Mouse (Mus musculus): ENCODE data around the gene Yipf6.
A peak's percentile ranks its signal among the peaks of the same experiment; 100 is the strongest.
"Not testable (repeated sequence)": the region's sequence is repeated elsewhere in the genome, so short reads cannot be mapped to it uniquely, and the experiment has no call there.

Gene Yipf6

DNA sequence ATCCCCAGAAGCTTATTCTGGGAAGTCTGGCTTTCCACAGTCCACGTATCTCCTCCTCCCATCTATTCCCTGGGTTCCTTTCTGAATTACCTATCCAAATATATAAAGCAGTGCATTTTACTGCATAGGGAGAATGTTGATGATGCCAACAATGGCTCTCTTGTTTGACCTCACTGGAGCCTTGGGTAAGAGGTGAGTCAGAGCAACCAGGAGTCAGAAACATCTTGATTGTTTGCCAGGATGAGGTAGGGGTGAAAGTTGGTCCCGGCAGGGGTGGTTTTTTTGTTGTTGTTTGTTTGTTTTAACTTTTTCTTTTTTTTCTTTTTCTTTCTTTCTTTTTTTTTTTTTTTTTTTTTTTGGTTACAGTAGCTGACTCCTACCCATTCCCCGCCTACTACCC lies at the start of gene Yipf6:
TSS of gene Yipf6 (plus strand) at position 216 of the 400 bp plus-strand sequence.
- no peak for DNase-seq (ENCODE audit: low spot score in 2 of 2)

DNA sequence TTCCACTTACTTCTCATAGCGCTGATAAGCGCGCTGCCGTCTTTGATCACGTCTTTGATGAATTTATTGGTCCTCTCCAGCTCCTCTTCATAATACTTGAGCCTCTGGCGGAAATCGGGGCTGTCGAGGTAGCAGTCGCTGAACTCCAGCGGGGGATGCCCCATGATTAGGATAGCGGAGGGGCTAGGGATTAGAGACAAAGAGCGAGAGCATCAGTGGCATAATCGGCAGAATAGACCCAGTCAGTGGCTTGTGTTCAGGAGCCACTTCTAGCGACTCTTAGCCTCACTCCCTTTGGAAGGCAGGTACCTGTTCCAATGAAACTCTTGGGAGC lies 46.1 kb upstream of the Yipf6 start:
- DNase-seq (ENCODE audit: low spot score in 2 of 2): no peak

DNA sequence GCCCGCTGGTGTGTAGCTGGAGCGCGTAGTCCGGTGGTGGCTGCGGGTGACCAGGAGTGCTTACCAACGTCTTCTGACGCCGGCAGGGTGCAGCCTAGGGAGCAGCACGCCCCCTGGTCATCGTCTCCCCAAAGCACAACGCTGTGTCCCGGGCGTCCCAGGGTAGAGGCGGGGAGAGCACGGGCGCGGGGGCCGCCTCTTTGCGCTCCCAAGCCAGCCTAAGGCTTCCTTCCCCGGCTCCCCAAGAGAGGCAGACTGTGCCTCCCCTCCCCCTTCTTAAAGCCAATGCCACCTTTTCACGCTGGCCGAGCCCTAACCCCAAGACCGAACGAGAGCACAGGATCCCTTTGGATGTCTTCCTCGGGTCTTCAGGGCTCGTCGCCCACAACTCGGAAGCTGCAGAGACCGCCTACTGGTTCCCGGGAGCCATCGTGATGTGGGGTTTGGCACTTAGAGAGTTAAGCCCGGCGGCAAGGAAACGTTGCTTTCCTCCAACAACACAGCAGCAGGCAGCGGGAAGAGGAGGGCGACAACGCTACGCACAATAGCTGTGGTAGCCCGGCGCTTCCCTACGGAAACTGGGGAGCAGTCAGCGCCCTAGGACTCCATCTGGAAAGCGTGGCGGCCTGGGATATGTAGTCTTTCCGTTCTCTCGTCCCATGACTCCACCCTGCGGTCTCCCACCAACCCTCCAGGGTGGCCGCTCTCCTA lies 45.6 kb upstream of the Yipf6 start, which contains the start of gene Ophn1:
TSS of gene Ophn1 (minus strand) at position 620 of the 711 bp plus-strand sequence.
- peak; percentile 0 to 1 for DNase-seq (ENCODE audit: low spot score in 2 of 2)

DNA sequence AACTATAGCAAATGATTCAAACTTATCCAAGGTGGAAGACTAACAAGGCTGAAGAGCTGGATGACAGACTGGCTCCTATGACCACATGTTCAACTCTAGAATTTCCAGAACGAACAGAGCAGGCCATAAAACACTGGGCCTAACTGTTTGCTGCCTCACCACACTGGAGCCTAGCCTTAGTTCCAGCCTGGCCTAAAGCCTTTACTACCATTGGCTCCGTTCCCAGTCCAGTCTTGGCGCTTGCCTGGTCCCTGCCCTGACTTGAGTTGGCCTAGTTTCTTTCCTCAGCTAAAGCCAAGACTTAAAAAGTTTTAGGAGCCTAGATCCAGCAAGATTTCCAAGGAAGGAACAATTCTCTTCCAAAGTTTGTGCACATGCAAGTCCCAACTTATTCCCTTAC lies 37.8 kb upstream of the Yipf6 start:
- DNase-seq (ENCODE audit: low spot score in 2 of 2): no peak

DNA sequence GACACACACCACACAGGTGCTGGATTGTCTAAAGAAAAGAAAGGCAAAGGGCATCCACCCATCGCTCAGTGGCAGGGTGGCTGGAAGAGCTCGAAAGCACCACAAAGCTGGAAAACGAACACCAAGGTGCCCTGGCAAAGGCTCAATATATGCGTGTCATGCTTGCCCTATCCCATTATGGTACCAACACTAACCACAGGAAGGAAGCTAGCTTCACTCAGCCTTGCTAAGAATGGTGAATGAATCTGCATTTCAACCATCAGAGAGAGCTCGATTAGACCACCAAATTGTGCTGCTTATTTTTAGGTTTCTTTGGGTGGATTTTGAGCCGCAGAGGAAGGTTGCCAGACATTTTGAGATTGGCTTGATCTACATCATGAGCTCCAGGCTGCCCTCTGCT lies 31.9 kb upstream of the Yipf6 start:
- DNase-seq (ENCODE audit: low spot score in 2 of 2): no peak

DNA sequence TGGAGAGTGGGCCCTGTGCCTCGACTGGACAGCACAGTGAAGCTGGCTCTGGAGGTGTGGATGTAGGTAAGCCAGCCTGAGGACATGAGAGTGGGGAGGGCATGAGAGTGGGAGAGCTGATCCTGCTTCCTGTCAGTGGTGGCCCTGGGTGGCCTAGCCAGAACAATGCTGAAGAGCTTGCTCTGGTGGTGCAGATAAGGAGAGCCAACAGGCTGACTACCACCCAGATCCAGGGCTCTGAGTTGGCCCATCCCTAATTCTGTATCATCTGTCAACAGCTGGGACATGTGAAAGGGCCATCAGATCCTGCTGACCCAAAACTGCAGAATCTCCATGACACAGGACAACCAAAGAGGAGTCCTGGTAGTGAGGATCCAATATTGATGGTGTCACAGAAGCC lies 27.2 kb upstream of the Yipf6 start:
- peak in 1 of 2 experiments; percentile 17 for DNase-seq (ENCODE audit: low spot score in 2 of 2)

DNA sequence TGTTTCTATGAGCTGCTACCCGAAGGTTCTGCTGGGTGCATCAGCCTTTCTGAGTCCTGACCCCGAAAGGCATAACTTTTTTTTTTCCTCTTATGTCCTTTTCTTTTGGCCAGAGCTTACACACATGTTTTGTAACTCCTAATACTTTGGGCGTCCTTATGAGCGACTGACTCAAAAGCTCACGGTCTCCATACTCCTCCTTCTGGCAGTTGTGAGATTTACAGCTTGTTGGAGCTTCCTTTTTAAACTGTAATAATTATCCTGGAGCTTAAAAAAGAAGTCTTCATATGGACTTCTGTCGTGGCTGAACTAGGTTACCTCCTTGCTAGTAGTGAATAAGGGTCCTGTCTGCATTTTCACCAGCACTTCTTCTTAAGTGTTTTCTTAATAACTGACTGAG lies 16.7 kb upstream of the Yipf6 start:
- DNase-seq (ENCODE audit: low spot score in 2 of 2): peak in 1 of 2 experiments; percentile 2

DNA sequence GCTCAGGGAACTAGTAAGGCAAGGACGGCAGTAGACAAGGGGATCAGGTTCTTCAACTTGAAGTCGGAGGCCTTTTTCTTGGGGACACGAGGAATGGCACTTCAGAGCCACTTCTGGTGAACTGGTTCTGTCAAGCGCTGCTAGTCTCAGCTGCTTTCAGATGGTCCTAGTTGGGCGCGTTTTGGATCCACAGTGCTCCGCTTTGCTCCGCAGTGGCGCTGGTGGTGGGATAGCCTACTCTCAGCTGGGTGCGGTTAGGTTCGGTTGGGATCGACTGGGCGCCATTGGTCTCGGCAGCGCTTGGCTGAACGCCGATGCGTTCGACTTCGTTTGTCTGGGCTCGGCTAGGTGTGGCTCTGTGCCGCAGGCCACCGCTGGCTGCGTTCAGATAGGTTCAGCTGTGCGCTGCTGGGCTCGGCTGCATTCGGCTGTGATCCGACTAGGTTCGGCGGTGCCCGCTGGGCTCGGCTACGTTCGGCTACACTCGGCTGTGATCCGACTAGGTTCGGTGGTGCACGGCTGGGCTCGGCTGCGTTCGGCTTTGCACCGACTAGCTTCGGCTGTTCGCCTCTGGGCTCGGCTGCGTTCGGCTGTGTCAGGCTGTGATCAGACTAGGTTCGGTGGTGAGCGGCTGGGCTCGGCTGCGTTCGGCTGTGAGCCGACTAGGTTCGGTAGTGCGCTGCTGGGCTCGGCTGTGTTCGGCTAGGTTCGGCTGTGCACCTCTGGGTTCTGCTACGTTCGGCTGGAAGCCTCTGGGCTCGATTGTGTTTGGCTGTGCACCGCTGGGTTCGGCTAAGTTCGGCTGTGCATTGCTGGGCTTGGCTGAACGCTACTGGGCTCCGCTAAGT lies 815 bp downstream of the Yipf6 start:
- peak; percentile 84 to 87 for DNase-seq (ENCODE audit: low spot score in 2 of 2)

DNA sequence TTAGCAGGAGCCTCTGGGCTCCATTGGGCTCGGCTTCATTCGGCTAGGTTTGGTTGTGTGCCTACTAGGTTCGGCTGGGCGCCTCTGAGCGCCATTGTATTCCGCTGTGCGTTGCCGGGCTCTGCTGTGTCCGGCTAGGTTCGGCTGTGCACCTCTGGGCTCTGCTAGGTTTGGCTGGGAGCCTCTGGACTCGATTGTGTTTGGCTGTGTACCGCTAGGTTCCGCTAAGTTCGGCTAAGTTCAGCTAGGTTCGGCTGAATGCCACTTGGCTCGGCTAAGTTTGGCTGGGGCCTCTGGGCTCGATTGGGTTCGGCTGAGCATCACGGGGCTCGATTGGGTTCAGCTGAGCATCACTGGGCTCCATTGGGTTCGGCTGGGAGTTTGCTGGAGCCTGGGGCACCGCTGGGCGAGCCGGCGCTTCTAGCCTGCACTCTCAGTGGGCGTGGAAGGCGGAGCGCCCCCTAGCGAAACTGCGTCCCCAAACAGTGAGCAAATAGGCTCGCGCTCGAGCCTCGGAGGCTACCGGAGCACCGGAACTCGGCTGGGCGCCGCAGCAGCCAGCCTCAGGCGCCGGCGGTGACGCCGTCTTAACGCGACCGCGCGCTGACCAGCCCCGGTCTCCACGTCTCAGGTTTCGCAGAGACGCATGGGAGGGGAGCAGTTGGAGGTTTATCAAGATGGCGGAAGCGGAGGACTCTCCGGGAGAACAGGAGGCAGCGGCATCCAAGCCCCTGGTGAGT lies 1.6 kb downstream of the Yipf6 start:
- DNase-seq (ENCODE audit: low spot score in 2 of 2): peak; percentile 92

DNA sequence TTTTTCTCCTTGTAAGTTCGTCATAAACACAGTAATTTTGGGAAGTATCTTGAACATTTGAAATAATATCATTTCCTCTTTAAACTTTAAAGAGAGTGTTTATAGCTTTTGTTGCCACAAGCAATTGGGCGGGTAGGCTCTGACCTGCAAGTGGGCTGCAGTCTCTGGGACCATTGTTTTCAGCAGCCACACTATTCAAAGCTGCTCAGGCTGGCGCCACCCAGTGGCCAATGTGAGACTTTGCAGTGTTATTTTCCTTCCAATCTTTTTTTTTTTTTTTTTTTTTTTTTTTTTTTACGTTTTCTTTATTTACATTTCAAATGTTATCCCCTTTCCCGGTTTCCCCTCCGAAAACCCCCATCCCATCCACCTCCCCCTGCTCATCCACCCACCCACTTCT lies 17.8 kb downstream of the Yipf6 start:
- DNase-seq (ENCODE audit: low spot score in 2 of 2): peak in 1 of 2 experiments; percentile 3

DNA sequence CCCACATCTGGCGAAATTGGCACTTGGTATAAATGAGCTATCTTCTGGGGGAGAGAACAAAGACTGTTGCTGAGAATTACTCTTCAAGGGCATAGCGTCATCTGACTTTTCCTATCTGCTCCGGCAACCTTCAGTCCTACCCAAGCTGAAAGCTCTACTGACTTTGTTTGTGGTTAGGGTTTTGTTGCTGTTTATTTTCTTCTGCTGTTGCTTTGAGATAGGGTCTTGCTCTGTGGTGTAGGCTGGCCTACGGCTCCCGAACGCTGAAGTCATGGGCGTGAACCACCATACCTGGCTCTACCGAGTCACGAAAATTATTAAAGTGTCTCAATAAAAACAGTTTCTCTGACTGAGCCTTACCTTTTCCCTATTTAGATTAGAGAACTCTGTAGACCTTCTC lies 22.2 kb downstream of the Yipf6 start:
- no peak for DNase-seq (ENCODE audit: low spot score in 2 of 2)

DNA sequence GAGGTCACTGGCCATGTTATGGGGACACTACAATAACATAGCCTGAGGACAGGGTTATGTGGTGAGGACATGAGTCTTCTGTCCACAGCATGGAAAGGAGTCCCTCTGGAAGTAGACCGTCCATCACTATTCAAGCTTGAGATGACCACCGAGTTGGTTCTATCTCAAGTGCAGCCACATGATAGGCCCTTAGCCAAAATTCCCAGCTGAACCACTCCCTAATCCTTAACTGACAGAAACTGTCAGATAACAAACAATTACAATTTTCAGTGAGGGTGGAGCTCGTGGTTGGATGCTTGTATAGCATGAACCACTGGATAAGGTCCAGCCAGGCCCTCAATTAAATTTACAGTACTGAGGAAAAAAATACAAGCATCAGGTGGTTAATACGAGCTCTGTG lies 22.9 kb downstream of the Yipf6 start:
- DNase-seq (ENCODE audit: low spot score in 2 of 2): peak in 1 of 2 experiments; percentile 1

DNA sequence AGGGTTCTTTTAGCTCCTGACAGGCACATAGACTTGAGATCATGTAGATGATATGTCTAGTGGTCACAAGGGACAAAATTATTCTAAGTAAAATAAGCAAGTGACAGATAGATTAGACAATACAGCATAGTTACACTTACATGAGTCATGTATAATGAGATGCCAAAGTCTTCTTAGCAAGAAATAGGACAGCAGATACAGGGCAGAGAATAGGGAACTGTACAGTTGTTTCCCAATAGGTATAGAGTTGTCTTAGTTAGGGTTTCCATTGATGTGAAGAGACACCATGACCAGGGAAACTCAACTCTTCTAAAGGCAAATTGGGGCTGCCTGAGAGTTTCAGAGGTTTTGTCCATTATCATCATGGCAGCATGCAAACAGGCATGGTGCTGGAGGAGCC lies 27.6 kb downstream of the Yipf6 start:
- DNase-seq (ENCODE audit: low spot score in 2 of 2): no peak

DNA sequence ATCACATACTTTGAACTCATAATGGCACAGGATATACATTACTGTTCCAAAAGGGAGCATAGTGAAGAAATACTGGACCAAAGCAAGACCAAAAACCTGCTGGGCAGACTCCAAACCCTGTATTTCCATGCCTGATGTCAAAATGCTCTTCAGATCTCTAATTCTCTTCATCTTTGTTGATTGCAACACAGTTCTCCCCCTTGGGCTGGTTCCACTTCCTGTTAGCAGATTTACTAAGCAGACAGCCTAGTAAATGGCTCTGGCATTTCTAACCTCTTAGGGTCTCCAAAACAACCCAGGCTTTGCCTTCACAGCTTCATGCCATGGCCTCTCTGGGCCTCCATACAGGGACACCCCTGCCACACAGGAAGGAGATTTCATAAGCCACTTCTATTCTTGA lies 28.4 kb downstream of the Yipf6 start:
- no peak for DNase-seq (ENCODE audit: low spot score in 2 of 2)

DNA sequence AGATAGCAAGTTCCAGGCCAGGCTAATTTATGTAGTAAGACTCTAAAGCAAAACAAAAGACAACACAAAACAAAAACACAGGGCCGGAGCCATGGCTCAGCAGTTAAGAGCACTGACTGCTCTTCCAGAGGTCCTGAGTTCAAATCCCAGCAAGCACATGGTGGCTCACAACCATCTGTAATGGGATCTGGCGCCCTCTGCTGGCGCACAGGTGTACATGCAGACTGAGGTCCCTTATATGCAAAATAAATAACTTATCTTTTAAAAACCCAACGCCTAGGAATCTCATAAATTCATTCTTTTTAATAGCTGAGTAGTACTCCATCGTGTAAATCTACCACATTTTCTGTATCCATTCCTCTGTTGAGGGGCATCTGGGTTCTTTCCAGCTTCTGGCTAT lies 50.5 kb downstream of the Yipf6 start:
- not testable (repeated sequence) for DNase-seq (ENCODE audit: low spot score in 2 of 2)

DNA sequence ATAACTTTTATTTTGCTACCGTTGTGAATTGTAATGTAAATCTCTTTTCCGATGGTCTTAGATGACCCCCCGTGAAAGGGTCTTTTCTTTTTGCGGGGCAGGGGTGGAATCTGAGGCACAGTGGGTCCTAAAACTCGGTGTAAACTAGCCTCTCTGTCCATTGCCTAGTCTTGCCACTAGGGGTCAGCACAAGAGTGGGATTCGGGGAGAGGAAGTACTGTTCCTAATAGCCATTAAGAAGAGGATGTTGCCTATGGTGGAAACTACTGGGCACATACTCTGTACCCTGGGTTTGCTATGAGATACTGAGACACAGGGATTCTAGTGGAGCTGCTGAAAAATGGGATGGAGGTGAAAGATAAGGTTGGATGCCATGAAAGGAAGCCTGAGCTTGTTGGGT lies 53.5 kb downstream of the Yipf6 start:
- DNase-seq (ENCODE audit: low spot score in 2 of 2): peak in 1 of 2 experiments; percentile 21
